Mouse (Mus musculus) forebrain, embryonic 15.5 days (tissue): Measurements from ENCODE around the gene Zmynd8. TPM values are rescaled to one million over a fixed set of nuclear protein-coding genes. Genes with fewer than 3 reads are reported as not detected.

ENCODE experiments used
- ATAC-seq: fragments of 200-750 bp; cut with Nextera tagmentation; replicated peaks from 2 replicates; pipeline ENCODE4 v1.8.0; 2017; ENCODE audit warnings: mild to moderate bottlenecking, moderate TSS enrichment, moderate library complexity
- H3K27ac ChIP-seq: fragments of 300-500 bp; sonication (generic); replicated peaks from 2 replicates; pipeline ENCODE4 v1.5.1; 2015; ENCODE audit warnings: mild to moderate bottlenecking, inconsistent platforms
- H3K27me3 ChIP-seq: fragments of 300-500 bp; sonication (generic); 2 replicates; pipeline ENCODE4 v1.6.1; 2015; ENCODE audit warnings: inconsistent platforms
- H3K36me3 ChIP-seq: fragments of 300-500 bp; sonication (generic); 2 replicates; pipeline ENCODE4 v1.6.1; 2015; ENCODE audit warnings: mild to moderate bottlenecking, inconsistent platforms
- H3K4me1 ChIP-seq: fragments of 300-500 bp; sonication (generic); 2 replicates; pipeline ENCODE4 v1.6.1; 2015; ENCODE audit warnings: inconsistent platforms
- H3K4me2 ChIP-seq: fragments of 300-500 bp; sonication (generic); replicated peaks from 2 replicates; pipeline ENCODE4 v1.6.1; 2015; ENCODE audit warnings: mild to moderate bottlenecking, inconsistent platforms
- H3K4me3 ChIP-seq: fragments of 300-500 bp; sonication (generic); 2 replicates; pipeline ENCODE4 v1.5.1; 2015; ENCODE audit warnings: mild to moderate bottlenecking, inconsistent platforms
- H3K9ac ChIP-seq: fragments of 300-500 bp; sonication (generic); replicated peaks from 2 replicates; pipeline ENCODE4 v1.6.1; 2015; ENCODE audit warnings: mild to moderate bottlenecking, inconsistent platforms
- H3K9me3 ChIP-seq: fragments of 300-500 bp; sonication (generic); 2 replicates; pipeline ENCODE4 v1.6.1; 2016; ENCODE audit warnings: inconsistent platforms
- WGBS: fragments of 180-500 bp; shearing (Covaris S2); methylation state at CpG from one replicate; pipeline ENCODE4 v1.1.7; 2015; ENCODE audit warnings: mixed read lengths; 5-methylcytosine and 5-hydroxymethylcytosine counted together
- polyA plus RNA-seq: library from polyadenylated mRNA; unstranded; fragments of >200 nt; fragmentation: Nextera tagmentation; extraction: Ambion mirVana; gene quantifications from 2 replicates; pipeline ENCODE4 v1.2.1, GENCODE M21; 2015

Zmynd8 gene
- polyA plus RNA-seq, 1 experiment from 2014 or later: 81.0 TPM

DNA sequence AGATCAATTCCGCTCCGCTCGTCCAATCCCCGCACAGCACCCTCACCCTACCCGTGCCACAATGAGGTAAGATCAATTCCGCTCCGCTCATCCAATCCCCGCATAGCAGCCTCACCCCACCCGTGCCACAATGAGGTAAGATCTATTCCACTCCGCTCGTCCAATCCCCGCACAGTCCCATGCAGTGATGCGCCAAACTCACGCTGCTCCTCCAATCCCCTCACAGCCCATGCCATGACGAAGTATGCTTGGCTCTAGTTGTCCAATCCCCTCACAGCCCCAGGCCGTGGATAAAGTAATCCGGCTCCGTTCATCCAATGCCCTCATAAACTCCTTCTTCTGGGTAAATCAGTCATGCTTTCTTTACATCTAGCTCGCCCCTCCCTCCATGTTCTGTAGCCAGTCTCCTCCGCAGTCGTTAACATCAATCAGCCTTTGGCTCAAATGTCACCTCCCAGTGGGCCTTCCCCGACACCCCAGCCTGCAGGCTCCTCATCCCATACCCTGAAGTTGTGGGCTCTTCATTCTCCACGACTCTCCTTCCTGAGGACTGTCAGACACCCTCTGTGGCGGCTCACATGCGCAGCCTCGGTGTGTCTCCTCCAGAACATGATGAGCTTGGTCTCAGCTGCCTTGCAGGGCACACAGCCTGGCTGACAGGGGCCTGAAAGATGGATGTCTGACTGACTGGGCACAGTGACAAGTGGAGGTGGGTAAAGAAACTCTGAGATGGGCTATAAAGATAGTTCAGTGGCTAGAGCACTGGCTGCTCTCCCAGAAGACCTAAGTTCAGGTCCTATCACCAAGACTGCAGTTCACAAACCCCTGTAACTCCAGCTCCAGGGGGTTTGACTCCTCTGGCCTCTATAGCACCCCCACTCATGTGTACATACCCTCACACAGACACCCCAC, 36.9 kb downstream of the Zmynd8 start:
- no peak overlapping the region for H3K9ac ChIP-seq
- H3K9me3 ChIP-seq: no peaks in the 10 kb centered on the region
- H3K36me3 ChIP-seq: no peaks in the 10 kb centered on the region
- WGBS: 80% methylated on average over 26 of the region's 26 CpGs
- peaks cover 53% of the 10 kb centered on the region for H3K4me1 ChIP-seq
- H3K4me3 ChIP-seq: no peak overlapping the region
- no peaks in the 10 kb centered on the region for H3K27me3 ChIP-seq
- no peak for ATAC-seq
- H3K27ac ChIP-seq: no peak overlapping the region
- no peak overlapping the region for H3K4me2 ChIP-seq

DNA sequence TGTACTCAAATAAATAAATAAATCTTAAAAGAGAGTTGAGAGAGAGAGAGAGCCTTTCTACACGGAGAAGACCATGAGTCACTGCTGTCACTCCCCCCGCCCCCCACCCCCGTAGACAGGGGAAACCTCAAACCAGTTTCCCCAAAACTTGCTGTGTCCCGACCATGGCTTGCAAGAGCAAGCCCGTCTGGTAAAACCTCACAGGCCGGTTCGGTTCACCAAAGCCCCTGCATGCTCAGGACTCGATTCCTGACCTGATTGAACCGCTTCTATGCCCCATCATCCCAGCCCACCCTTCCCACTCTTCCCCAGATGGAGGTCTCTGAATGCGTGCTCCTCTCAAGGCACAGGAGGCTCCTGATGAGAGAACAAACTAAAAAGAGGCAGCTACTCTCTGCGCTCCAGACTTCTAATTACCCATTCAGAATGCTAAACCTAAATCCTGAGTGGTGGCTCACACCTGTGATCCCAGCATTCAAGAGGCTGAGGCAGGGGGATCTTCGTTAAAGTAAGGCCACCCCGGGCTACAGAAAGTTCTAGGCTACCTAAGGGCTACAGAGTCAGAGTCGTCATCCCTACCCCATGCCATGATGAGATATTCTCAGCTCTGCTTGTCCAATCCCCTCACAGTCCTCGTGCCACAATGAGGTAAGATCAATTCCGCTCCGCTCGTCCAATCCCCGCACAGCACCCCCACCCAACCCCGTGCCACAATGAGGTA, 37.7 kb downstream of the Zmynd8 start:
- WGBS: 87% methylated on average over 20 of the region's 20 CpGs
- H3K9ac ChIP-seq: no peak overlapping the region
- ATAC-seq: no peak; the same call in 1 of the 2 replicates
- H3K9me3 ChIP-seq: no peaks in the 10 kb centered on the region
- H3K4me3 ChIP-seq: no peak overlapping the region
- H3K4me1 ChIP-seq: peaks cover 53% of the 10 kb centered on the region
- no peak overlapping the region for H3K27ac ChIP-seq
- H3K27me3 ChIP-seq: no peaks in the 10 kb centered on the region
- no peaks in the 10 kb centered on the region for H3K36me3 ChIP-seq
- H3K4me2 ChIP-seq: no peak overlapping the region

DNA sequence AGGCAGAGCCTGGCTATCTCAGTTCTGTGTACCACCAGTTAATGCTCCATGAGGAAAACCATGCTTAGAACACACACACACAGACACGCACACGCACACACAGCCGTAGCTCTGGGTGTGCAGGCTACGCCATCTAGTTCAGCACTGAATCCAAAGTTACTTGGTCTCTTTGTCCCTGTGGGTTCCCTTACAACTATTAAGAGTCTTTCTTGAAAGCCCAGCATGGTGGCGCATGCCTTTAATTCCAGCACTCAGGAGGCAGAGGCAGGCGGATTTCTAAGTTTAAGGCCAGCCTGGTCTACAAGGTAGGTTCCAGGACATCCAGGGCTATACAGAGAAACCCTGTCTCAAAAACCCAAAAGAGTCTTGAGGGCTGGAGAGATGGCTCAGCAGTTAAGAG, 38.4 kb downstream of the Zmynd8 start:
- Histone ChIP-seq H3K9ac (no peak overlapping the region), H3K9me3 (no peaks in the 10 kb centered on the region), H3K4me3 (no peak overlapping the region), H3K36me3 (no peaks in the 10 kb centered on the region), H3K4me1 (peaks cover 56% of the 10 kb centered on the region), H3K27me3 (no peaks in the 10 kb centered on the region), H3K27ac (0 out of 2 replicates have a peak overlapping the region, but pooled peaks have one; percentile 87), H3K4me2 (no peak overlapping the region)
- ATAC-seq: no peak
- 95% methylated on average over 6 of the region's 6 CpGs for WGBS

DNA sequence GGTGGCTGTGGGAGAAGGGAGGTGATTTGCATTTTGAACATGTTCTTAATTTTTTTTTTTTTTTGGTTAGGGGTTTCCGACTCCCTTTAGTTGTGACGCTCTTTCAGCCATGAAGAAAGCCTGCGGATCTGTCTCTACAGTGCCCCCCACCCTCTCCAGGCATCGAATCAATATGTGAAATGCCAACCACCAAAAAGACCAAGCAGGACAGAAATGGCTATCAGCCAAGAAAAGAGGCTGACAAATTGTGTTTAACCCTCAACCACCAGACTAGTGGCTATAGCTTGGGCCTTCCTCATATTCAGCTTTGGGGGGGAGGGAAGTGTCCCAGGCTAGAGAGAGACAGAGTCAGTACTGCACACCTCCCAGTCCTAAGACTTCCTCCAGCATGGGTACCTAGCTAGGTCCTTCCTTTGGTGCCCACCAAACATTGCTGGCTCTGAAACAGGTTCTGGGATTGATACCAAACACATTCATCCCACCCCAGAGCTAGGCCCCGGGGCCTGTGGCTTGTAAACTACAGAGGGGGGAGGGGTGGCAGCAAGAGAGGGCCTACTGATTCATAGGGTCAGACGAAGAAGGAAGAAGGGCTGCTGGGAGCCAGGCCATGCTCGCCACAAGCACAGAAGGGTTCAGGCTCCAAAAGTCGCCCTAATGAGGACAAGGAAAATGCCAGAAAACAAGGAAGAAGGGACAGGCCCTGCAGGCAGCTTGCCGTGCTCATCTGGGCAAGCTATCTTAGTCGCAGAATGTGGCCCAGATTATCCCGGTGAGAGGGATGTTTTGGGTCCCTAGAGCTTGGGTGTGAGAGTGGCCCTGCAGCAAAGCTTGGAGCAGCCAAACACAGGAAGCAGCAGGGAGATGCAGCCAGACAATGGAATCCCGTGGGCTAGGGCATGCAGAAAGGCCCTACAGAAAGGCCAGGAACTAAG, 40.1 kb downstream of the Zmynd8 start:
- peak overlapping the region; percentile 87 for H3K27ac ChIP-seq
- no peaks in the 10 kb centered on the region for H3K27me3 ChIP-seq
- peak overlapping the region; percentile 37 for H3K4me2 ChIP-seq
- no peaks in the 10 kb centered on the region for H3K9me3 ChIP-seq
- no peak overlapping the region for H3K4me3 ChIP-seq
- H3K36me3 ChIP-seq: no peaks in the 10 kb centered on the region
- H3K4me1 ChIP-seq: peaks cover 64% of the 10 kb centered on the region
- 4% methylated on average over 12 of the region's 12 CpGs for WGBS
- 0 out of 2 replicates have a peak, but pooled peaks have one; percentile 4 for ATAC-seq
- peak overlapping the region; percentile 35; the same call in 1 of the 2 replicates for H3K9ac ChIP-seq

DNA sequence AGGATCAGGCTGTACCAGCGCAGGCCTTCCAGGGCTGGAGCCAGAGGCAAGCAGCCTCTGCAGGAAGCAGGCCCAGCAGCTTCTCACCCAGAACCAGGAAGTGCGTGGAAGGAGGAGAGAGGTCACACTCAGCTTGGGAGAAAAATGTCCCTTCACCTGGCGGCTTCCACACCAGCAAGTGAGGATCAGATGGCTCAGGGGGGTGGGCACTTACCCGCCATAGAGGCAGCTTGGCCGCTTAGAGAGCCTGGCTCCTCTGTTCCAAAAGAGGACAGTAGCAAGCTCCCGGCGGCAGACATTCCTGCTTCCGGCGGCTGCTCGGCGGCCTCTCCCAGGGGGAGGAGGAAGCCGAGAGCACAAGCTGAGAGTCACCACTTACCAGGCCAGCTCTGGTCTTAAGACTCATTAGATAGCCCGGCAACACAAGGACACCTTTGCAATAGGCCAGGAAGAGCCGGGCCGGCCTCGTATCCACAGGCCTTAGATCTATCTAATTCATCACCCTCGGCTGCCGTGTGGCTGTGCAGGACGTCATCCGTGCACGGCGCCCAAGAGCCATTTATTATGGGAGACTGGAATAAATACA, 40.9 kb downstream of the Zmynd8 start:
- Histone ChIP-seq H3K4me1 (peaks cover 64% of the 10 kb centered on the region), H3K4me3 (0 out of 2 replicates have a peak overlapping the region, but pooled peaks have one; percentile 2), H3K9me3 (no peaks in the 10 kb centered on the region), H3K9ac (peak overlapping the region; percentile 35), H3K27ac (peak overlapping the region; percentile 87), H3K4me2 (peak overlapping the region; percentile 37), H3K27me3 (no peaks in the 10 kb centered on the region), H3K36me3 (no peaks in the 10 kb centered on the region)
- peak; percentile 38; the same call in 1 of the 2 replicates for ATAC-seq
- 2% methylated on average over 22 of the region's 22 CpGs for WGBS

DNA sequence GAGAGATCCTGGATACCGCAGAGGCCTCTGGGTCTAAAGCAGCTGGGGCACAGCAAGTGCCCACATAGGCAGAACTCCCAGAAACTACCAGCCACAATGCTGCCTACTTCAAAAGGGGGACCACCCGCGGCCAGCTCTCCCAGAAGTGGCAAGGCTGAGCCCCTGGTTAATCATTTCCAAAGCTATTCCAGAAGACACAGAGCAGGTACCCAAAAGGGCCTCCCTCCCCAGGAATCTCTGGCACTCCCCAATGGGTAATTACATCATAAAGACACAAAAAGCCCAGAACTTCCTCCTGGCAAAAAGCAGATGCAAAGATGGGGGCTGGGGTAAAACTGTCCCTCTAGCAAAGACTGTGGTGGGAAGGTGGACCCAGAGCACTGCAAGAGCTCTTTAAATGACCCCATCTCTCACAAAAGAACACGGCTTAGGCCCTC, 41.4 kb downstream of the Zmynd8 start:
- peaks cover 64% of the 10 kb centered on the region for H3K4me1 ChIP-seq
- WGBS: 1% methylated on average over 4 of the region's 4 CpGs
- H3K27me3 ChIP-seq: no peaks in the 10 kb centered on the region
- H3K4me2 ChIP-seq: peak overlapping the region; percentile 37
- no peaks in the 10 kb centered on the region for H3K9me3 ChIP-seq
- peak; percentile 39; the same call in 1 of the 2 replicates for ATAC-seq
- no peak overlapping the region for H3K4me3 ChIP-seq
- peak overlapping the region; percentile 87 for H3K27ac ChIP-seq
- no peaks in the 10 kb centered on the region for H3K36me3 ChIP-seq
- peak overlapping the region; percentile 35 for H3K9ac ChIP-seq

DNA sequence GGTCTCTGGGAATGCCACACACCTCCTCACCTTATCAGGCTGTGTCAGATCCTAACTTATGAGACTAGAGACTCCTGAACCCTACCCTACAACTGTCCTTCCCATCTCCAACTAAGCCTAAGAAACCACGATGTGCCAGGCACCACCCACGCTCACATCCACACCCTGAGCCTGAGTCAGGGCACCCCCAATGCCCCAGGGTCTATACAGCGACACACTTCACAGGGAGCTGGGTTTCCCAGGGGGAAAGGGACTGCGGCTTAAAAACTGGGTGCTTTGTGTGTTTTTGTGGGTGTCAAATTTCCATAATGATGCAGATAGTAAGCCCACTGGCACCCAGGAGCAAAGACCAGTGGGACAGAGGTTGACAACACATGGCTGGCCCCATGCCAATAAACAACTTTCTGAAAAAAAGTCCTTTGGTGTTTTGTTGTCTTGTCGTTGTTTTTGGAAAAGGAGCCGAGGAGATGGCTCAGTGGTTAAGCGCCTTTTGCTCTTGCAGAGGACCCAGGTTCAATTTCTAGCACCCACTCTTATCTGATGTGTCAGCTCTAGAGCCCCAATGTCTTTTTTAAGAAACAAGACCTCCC, 42.1 kb downstream of the Zmynd8 start:
- Histone ChIP-seq H3K36me3 (no peaks in the 10 kb centered on the region), H3K27me3 (no peaks in the 10 kb centered on the region), H3K27ac (peak overlapping the region; percentile 87), H3K4me3 (no peak overlapping the region), H3K4me1 (peaks cover 64% of the 10 kb centered on the region), H3K9me3 (no peaks in the 10 kb centered on the region), H3K4me2 (no peak overlapping the region), H3K9ac (no peak overlapping the region)
- ATAC-seq: no peak
- WGBS: 62% methylated on average over 7 of the region's 7 CpGs

DNA sequence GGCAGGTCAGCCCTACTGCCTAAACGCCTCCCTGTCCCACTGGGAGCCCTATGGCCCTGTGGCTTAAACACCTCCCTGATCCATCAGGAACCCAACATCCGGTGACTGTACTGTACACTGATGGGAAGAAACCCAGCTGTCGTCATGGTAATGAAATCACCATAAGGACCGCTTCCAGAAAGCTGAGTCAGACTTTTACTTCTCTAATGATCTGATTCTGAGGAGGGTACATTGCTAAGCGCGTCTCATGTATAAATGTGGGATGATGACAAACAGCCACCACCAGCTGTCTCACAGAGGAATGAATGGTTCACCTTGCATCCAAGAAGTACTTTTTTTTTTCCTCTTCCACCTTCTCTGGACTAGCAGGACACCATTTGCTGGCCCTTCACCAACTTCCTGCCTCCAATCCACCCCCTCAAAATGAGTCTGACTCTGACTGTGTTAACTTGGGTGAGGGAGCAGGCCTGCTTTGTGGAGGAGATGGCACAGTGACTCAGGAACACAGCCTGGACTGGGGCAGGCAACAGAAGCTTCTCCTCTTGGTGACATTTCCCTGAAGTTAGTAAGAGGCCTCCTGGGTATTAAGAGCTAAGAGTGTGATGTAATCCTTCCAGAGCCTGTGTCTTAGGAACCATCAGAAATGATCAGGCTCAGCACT, 43.0 kb downstream of the Zmynd8 start:
- no peaks in the 10 kb centered on the region for H3K9me3 ChIP-seq
- H3K36me3 ChIP-seq: peaks cover 2% of the 10 kb centered on the region; the same call in 1 of the 2 replicates
- no peak overlapping the region for H3K4me3 ChIP-seq
- H3K9ac ChIP-seq: no peak overlapping the region
- WGBS: 46% methylated on average over 6 of the region's 6 CpGs
- no peak for ATAC-seq
- H3K27me3 ChIP-seq: no peaks in the 10 kb centered on the region
- peaks cover 73% of the 10 kb centered on the region for H3K4me1 ChIP-seq
- peak overlapping the region; percentile 87 for H3K27ac ChIP-seq
- no peak overlapping the region for H3K4me2 ChIP-seq

DNA sequence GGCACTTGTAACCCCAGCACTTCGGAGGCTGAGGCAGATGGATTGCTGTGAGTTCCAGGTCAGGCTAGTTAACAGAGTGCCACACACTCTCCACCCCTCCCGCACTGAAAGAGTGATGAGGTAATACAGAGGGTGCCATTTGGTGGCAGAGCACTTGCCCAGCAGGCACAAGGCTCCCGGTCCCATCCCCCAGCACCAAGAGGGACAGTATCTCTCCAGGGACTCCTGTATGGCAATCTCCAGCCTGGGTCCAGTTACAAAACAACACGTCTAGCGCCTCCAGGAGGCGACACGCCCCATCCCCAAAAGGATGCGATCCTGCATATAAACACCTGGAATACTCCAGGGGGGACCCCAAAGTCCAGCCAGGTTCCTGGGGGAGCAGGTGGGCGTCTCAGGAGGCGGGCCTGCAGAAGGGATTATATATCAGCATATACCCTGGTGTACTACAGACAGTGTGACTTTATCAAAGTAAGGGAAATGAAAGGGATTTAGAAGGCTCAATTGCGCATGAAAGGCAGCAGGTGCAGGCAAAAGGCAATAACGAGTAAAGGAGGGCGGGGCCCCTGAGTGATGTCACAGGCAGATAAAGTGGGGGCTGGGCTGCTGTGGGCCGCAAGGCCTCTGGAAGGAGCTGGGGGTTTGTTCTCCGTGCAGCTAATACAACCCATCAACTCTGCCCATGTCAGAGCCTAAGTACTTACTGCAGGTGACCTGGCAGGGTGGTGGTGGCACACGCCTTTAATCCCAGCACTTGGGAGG, 44.4 kb downstream of the Zmynd8 start:
- WGBS: 56% methylated on average over 16 of the region's 16 CpGs
- Histone ChIP-seq H3K4me3 (no peak overlapping the region), H3K36me3 (peaks cover 4% of the 10 kb centered on the region; the same call in 1 of the 2 replicates), H3K9ac (no peak overlapping the region), H3K9me3 (no peaks in the 10 kb centered on the region), H3K4me2 (no peak overlapping the region), H3K27ac (peak overlapping the region; percentile 87; the same call in 1 of the 2 replicates), H3K4me1 (peaks cover 70% of the 10 kb centered on the region), H3K27me3 (no peaks in the 10 kb centered on the region)
- ATAC-seq: no peak
